Mouse (Mus musculus) C2C12 (cell line): ENCODE measurements at regions not wholly inside any gene's neighbourhood (a gene's known extent, or its start where the extent isn't known, plus 50 kb on each side); places are given as distances from the start of the nearest gene placed in this dataset.

ENCODE experiments used
- CTCF ChIP-seq: IDR thresholded peaks from one replicate; pipeline ENCODE4 v1.5.1; 2011; ENCODE audit not compliant: control insufficient read depth, insufficient read depth, insufficient read length
- USF1 ChIP-seq: IDR thresholded peaks from one replicate; pipeline ENCODE4 v1.6.1; 2011; ENCODE audit warnings: low read depth, mild to moderate bottlenecking, control low read depth, moderate library complexity

DNA sequence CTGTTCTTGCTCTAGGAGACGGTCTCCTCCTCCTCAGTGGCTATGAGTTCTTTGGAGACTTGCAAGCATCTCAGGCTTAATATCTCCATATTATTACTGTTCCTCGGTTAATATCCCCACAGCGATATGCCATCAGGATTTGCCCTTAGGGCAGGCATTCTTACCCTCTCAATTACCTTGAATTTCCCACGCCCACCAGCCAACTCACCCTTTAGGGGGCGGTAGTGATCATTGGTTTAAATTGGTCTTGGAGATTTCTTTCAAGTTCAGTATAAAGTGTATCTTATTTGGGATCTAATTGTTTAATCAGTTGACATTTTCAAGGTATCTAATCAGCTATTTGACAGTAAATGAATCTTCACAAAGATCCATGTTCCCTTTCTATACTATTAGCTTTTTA lies 162.5 kb downstream of the Emp1 start:
- TF ChIP-seq CTCF (no peak), USF1 (no peak)
